Mouse (Mus musculus) olfactory bulb, adult 2 months (tissue): Measurements from ENCODE around the gene Bbc3. TPM values are rescaled to one million over a fixed set of nuclear protein-coding genes. Genes with fewer than 3 reads are reported as not detected.
A peak's percentile ranks its signal among the peaks of the same experiment; 100 is the strongest.

Experiments used
- H3K27ac ChIP-seq: fragments of 200-500 bp; 2 replicates; pipeline ENCODE4 v1.5.1; 2012; ENCODE audit warnings: low read depth, low read length; ENCODE audit not compliant: insufficient read depth
- H3K4me1 ChIP-seq: fragments of 200-500 bp; 2 replicates; pipeline ENCODE4 v1.6.1; 2012; ENCODE audit warnings: low read length; ENCODE audit not compliant: control insufficient read depth, insufficient read depth
- H3K4me3 ChIP-seq: fragments of 200-500 bp; 2 replicates; pipeline ENCODE4 v1.5.1; 2012; ENCODE audit warnings: mild to moderate bottlenecking, low read depth, low read length, moderate library complexity; ENCODE audit not compliant: insufficient read depth
- CTCF ChIP-seq: fragments of 200-500 bp; IDR thresholded peaks from 2 replicates; pipeline ENCODE4 v1.5.1; 2012; ENCODE audit warnings: low read depth, mild to moderate bottlenecking, low read length, moderate library complexity; ENCODE audit not compliant: insufficient read depth
- POLR2A ChIP-seq: fragments of 200-500 bp; IDR thresholded peaks from 2 replicates; pipeline ENCODE4 v1.6.1; 2012; ENCODE audit warnings: mild to moderate bottlenecking, low read depth, low read length, moderate library complexity; ENCODE audit not compliant: insufficient read depth
- WGBS: fragments of 180-500 bp; shearing (Covaris S2); methylation state at CpG from one replicate; pipeline ENCODE4 v1.1.7; 2018; 5-methylcytosine and 5-hydroxymethylcytosine counted together
- polyA plus RNA-seq: library from polyadenylated mRNA; stranded (reverse); fragments of >200 nt; gene quantifications from 2 replicates; pipeline ENCODE4 v1.2.4, GENCODE M21; 2012; ENCODE audit warnings: low replicate concordance; ENCODE audit not compliant: missing spikeins, insufficient read depth, insufficient read length

Gene Bbc3
- polyA plus RNA-seq, 1 experiment: not detected

DNA sequence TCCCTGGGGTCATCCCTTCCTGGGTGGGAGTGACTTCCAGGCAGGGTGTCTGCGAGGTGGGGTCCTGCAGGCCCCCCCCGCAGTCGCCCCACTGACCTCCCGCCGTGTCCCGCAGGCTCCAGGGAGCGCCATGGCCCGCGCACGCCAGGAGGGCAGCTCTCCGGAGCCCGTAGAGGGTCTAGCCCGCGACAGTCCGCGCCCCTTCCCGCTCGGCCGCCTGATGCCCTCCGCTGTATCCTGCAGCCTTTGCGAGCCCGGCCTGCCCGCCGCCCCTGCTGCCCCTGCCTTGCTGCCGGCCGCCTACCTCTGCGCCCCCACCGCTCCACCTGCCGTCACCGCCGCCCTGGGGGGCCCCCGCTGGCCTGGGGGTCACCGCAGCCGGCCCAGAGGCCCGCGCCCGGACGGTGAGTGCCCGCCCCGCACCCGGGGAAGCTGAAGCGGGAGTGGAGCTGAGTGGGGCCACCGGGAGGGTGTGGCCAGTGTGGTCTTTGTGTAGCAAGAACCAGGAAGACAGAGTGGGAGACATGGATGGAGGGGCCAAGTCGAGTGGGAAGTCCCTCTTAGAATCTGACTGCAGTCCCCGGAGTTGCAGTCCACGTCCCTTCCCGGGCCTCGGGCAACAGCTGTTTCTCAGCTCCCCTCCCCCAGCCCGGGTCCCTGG, 3.9 kb downstream of the Bbc3 start:
- Histone ChIP-seq H3K27ac (no peak overlapping the region; the same call in 1 of the 2 replicates), H3K4me1 (peaks cover 38% of the 10 kb centered on the region), H3K4me3 (peak overlapping the region; percentile 92)
- under 1% methylated on average over 46 of the region's 49 CpGs for WGBS
- no peak for TF ChIP-seq CTCF
- TF ChIP-seq POLR2A: no peak

DNA sequence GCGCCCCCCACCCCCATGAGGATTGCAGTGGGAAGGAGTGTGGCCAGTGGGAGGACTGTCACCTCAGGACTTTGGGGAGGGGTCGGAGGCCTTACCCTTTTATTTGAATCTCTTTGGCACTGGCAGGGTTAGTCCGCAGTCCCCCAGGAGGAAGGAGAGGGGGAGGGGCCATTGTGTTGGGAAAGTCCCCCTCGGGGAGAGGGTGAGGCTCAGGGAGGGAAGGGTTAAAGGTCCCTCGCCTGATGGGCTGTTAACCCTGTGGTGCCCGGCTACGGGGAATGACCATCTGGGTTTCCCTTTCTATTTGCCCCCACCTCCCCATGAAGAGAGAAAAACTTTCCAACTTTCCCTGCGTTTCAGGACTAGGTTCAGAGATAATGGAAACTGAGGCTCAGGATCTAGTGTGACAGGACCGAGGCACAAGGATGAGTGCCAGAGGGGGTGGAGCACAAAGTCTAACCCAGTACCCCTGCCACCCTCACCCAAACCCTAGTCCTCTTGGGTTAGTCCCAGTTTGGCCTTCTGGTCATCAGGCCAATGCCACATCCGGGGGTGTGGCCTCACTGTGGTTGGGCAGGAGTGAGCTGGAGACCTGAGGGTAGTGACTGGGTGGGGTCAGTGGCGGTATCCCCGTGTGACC, 4.6 kb downstream of the Bbc3 start:
- H3K4me3 ChIP-seq: peak overlapping the region; percentile 92
- peaks cover 38% of the 10 kb centered on the region for H3K4me1 ChIP-seq
- WGBS: 3% methylated on average over 12 of the region's 12 CpGs
- H3K27ac ChIP-seq: peak overlapping the region; percentile 98
- no peak for TF ChIP-seq POLR2A
- no peak for TF ChIP-seq CTCF

DNA sequence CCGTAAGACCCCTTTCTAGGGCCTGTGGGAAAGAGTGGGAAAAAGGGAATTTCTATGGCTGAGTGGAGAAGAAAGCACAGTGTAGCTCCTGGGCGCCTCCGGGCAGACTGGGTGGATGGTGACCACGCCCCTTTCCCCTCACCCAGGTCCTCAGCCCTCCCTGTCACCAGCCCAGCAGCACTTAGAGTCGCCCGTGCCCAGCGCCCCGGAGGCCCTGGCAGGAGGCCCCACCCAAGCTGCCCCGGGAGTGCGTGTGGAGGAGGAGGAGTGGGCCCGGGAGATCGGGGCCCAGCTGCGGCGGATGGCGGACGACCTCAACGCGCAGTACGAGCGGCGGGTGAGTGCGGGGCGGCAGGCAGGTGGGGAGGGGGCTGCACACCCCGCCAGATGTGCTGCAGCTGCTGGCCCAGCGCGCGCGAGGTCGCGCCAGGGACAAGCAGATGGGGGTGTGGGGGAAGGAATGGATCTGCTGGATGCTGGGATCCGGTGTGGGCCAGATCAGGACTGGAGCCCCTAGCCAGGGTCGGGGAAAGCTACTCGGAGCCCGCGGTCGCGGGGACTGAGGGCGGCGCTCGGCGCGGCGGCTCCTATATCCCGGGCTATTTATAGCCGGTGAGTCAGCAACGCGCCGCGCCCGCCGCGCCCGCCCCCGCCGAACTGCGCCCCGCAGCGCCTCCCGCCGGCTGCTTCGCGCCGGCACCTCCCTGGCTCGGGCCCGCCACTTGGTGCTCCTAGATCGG, 5.5 kb downstream of the Bbc3 start:
- peak overlapping the region; percentile 75 for H3K4me3 ChIP-seq
- WGBS: under 1% methylated on average over 54 of the region's 66 CpGs
- TF ChIP-seq CTCF (no peak), POLR2A (peak; percentile 98)
- H3K4me1 ChIP-seq: peaks cover 38% of the 10 kb centered on the region
- H3K27ac ChIP-seq: peak overlapping the region; percentile 98

DNA sequence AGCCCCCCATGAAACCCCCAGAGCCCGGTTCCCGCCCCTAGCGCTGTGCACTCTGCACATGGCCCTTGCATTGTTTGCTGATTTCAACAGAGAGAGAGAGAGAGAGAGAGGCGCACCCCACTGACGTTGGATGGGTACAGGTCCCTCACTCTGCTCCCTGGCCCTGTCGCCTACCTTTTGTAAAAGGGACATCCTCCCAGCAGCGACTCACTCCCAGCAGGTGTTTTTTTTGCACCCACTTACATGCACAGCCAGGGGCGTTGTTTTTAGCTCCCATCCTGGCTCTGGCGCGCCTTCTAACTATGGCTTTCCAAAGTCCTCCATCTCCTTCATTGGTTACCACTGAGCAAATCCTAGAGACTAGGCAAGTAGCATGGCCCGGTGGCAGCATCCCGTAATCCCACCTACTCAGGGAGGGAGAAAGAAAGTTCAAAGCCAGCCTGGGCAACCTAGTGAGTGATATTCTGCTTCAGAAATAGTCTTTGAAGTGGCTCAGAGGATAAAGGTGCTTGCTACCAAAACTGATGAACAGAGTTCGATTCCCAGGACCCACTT, 6.1 kb downstream of the Bbc3 start:
- Histone ChIP-seq H3K27ac (0 out of 2 replicates have a peak overlapping the region, but pooled peaks have one; percentile 4), H3K4me1 (peaks cover 35% of the 10 kb centered on the region), H3K4me3 (peak overlapping the region; percentile 75)
- WGBS: 14% methylated on average over 13 of the region's 13 CpGs
- TF ChIP-seq POLR2A (no peak), CTCF (0 out of 2 replicates have a peak, but pooled peaks have one; percentile 14)

DNA sequence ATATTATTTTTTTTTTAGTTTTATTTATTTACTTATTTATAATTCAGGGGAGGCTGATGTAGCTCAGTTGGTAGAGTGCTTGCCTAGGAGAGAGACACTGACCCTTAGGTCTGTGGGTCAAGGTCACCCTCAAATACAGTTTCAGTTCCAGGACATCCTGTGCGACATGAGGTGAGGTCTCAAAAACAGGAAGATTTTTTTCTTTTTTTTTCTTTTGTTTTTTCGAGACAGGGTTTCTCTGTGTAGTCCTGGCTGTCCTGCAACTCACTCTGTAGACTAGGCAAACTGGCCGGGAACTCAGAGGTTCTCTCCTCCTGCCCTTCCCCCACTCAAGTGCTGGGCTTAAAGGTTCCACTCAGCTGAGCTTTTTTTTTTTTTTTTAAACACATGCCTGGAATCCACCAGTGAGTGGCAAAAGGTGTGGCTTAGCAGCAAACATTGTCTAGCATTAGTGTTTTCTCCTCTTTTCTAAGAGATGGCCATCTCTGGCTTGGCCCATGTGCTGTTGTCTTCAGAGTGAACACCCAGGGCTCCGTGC, 7.1 kb downstream of the Bbc3 start:
- Histone ChIP-seq H3K4me3 (no peak overlapping the region), H3K27ac (no peak overlapping the region), H3K4me1 (peaks cover 35% of the 10 kb centered on the region)
- WGBS: 74% methylated on average over 4 of the region's 4 CpGs
- TF ChIP-seq POLR2A (no peak), CTCF (no peak)

DNA sequence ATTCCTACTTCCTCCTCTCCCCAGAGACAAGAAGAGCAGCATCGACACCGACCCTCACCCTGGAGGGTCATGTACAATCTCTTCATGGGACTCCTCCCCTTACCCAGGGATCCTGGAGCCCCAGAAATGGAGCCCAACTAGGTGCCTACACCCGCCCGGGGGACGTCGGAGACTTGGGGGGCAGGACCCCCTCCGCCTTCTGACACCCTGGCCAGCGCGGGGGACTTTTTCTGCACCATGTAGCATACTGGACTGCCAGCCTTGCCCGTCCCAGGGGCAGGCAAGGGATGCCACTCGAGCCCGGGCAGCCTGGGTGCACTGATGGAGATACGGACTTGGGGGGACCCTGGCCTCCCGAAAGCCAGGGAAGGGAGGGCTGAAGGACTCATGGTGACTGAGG, 8.9 kb downstream of the Bbc3 start:
- H3K4me3 ChIP-seq: no peak overlapping the region
- 89% methylated on average over 14 of the region's 14 CpGs for WGBS
- TF ChIP-seq POLR2A: no peak
- no peak for TF ChIP-seq CTCF

DNA sequence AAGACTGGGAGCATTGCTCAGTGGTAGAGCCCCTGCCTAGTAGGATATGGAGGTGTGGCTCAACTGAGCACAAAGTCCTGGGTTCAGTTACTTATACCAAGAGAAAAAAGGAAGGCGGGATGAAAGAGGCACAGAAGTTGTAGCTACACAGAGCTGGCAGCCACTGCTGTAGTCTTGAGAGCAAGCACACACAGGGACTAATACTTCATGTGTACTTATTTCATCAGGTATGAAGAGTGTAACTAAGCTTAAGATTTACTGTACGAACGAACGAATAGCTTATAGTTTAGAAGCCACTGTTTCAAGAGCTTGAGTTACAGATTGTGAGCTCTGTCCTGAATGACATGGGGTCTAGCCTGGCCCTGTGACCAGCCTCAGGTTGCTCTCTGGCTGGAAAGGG, 11.0 kb downstream of the Bbc3 start:
- H3K27ac ChIP-seq: no peak overlapping the region
- H3K4me3 ChIP-seq: no peak overlapping the region
- H3K4me1 ChIP-seq: peaks cover 2% of the 10 kb centered on the region
- 90% methylated on average over 4 of the region's 4 CpGs for WGBS
- no peak for TF ChIP-seq CTCF
- TF ChIP-seq POLR2A: no peak

More for the DNA sequence above, 8.9 kb downstream of the Bbc3 start:
- peaks cover 21% of the 10 kb centered on the region for H3K4me1 ChIP-seq
- H3K27ac ChIP-seq: no peak overlapping the region

DNA sequence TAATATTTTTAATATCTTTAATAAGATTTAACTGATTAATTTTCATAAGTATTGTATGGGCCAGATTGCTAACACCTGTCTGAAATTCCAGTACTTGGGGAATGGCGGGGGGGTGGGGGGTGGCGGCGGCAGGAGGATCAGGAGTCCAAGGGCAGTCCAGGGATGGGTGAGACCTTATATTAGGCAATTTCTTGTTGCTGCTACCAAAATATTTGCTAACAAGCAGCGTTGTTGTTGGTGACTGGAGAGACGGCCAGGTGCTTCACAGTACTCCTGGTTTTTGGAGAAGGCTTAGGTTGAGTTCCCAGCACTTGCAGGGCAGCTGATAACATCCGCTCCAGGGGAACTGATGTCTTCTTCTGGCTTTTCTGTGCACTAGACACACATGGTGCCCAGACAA, 12.3 kb downstream of the Bbc3 start:
- TF ChIP-seq CTCF (no peak), POLR2A (no peak)
- H3K27ac ChIP-seq: no peak overlapping the region
- WGBS: 97% methylated on average over 6 of the region's 6 CpGs

DNA sequence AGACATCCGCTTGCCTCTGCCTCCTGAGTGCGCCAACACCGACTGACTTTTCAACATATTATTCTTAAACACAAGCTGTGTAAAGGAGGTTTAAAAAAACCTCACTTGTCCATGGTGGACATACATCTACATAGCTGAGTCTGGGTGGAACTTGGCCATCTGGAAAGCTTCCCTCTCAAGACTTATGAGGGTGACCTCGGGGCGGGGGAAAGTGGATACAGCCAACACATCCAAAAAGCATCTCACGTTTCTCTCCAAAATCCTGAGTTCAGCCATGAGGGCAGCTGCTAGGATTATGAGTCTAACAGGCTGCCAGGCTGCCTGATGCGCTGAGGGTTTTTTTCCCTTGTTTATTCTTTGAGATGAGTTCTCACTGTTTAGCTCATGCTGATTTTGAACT, 16.5 kb downstream of the Bbc3 start:
- TF ChIP-seq CTCF: no peak
- no peak for TF ChIP-seq POLR2A
- WGBS: 90% methylated on average over 7 of the region's 7 CpGs
- H3K27ac ChIP-seq: no peak overlapping the region
- H3K4me3 ChIP-seq: no peak overlapping the region
- H3K4me1 ChIP-seq: peaks cover 3% of the 10 kb centered on the region; the same call in 1 of the 2 replicates

More for the DNA sequence above, 12.3 kb downstream of the Bbc3 start:
- Histone ChIP-seq H3K4me1 (no peaks in the 10 kb centered on the region), H3K4me3 (no peak overlapping the region)
